Mouse (Mus musculus) erythroblast, embryonic 14.5 days (primary cell): ENCODE data around the gene Cblb.

Source experiments
- GATA1 ChIP-seq: IDR thresholded peaks from 2 replicates; pipeline ENCODE4 v1.6.1; 2012; ENCODE audit warnings: low read length, inconsistent platforms, mixed read lengths
- TAL1 ChIP-seq: IDR thresholded peaks from 3 replicates; pipeline ENCODE4 v1.6.1; 2012; ENCODE audit warnings: low read length, inconsistent platforms, mixed read lengths

- TF ChIP-seq GATA1 = no peak
- TF ChIP-seq TAL1 = no peak
These were observed 198.4 kb downstream of the Cblb start for GRCm38 (mm10) chr16:52229446-52229845.
